Mouse (Mus musculus): ENCODE measurements around the gene Mtln. TPM values are rescaled to one million over a fixed set of nuclear protein-coding genes. Genes with fewer than 3 reads are reported as not detected.

The Mtln gene
- polyA plus RNA-seq, 1 experiment from 2014 or later, result 30.6 TPM

DNA sequence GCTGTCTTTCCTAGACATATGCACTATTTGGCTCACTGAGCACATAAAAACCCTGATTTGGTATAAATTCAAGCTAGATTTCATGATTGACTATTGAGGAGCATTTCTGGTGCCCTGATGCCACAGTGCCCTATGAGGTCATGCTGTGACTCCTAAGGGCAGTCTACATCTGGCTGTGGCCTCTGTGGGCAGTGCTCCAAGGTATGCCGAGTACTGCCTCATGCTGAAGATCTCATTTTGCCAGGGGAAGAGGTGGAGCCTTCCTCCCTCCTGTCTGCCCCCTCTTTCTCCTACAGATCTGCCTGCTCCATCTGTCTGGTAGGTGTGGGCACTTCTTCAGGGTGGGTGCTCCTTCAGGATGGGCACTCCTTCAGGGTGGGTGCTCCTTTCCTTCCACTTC lies 42.9 kb downstream of the Mtln start:
- 75% methylated on average over 1 of the region's 1 CpGs for WGBS
- Histone ChIP-seq H3K27ac (replicated peaks) (no peak overlapping the region), H3K9ac (replicated peaks) (no peak overlapping the region), H3K4me3 (no peak overlapping the region), H3K4me1 (no peaks in the 10 kb centered on the region), H3K9me3 (no peaks in the 10 kb centered on the region), H3K36me3 (peaks cover 13% of the 10 kb centered on the region; the same call in 1 of the 2 replicates), H3K27me3 (no peaks in the 10 kb centered on the region), H3K4me2 (replicated peaks) (no peak overlapping the region)
- ATAC-seq (ENCODE audit: low FRiP score, low read depth), result no peak

DNA sequence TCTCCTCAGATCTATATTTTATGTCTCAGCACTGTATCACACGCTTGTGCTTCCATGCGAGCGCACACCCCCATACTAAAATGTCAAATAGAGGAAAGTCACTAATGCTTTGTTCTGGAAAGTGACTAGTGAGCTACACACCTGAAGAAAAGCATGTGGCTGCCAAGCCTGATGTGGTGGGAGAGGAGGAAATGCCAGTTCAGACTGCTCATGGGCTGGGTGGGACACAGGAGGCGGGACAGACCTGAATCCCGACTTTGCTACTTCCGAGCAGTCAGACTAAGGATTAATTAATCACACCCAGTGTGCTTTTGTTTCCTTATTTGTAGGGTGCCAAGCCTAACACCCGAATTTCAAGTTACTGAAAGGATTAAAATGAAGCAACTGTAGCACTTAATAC lies 44.0 kb downstream of the Mtln start:
- peaks cover 10% of the 10 kb centered on the region; the same call in 1 of the 2 replicates for H3K36me3 ChIP-seq
- H3K27me3 ChIP-seq, result no peaks in the 10 kb centered on the region
- H3K4me2 ChIP-seq (replicated peaks), result no peak overlapping the region
- 69% methylated on average over 7 of the region's 7 CpGs for WGBS
- no peak overlapping the region for H3K27ac ChIP-seq (replicated peaks)
- H3K4me3 ChIP-seq, result no peak overlapping the region
- no peak for ATAC-seq (ENCODE audit: low FRiP score, low read depth)
- no peak overlapping the region for H3K9ac ChIP-seq (replicated peaks)
- H3K4me1 ChIP-seq, result no peaks in the 10 kb centered on the region
- no peaks in the 10 kb centered on the region for H3K9me3 ChIP-seq

DNA sequence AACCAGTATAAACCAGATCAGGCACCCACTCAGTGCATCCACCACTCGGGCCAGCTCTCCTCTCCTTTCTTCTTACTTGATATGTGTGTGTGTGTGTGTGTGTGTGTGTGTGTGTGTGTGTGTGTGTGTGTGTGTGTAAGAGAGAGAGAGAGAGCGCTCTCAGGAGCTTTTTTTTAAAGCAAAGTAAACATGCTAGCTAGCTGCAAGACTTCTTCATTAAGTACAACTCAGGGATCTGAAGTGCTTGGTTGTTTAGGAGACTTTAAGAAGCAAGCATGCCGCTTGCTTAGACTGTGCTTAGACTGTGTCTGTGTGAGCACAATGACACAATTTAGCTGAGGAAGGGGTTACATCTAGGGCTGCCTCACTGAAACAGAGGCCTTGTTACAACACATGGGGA lies 49.7 kb downstream of the Mtln start:
- Histone ChIP-seq H3K27ac (replicated peaks) (no peak overlapping the region), H3K36me3 (peaks cover 23% of the 10 kb centered on the region), H3K4me2 (replicated peaks) (no peak overlapping the region), H3K9ac (replicated peaks) (no peak overlapping the region), H3K27me3 (no peaks in the 10 kb centered on the region), H3K4me1 (no peaks in the 10 kb centered on the region), H3K9me3 (no peaks in the 10 kb centered on the region), H3K4me3 (no peak overlapping the region)
- no peak for ATAC-seq (ENCODE audit: low FRiP score, low read depth)
- 87% methylated on average over 3 of the region's 3 CpGs for WGBS

Other genes starting within 250 kb of the Mtln start
- 9.4 TPM in 2 replicates for gene Zfp661, start 205.4 kb downstream of the Mtln start, polyA plus RNA-seq (2016; fragmentation: Nextera tagmentation; extraction: Ambion mirVana)
- 151 and 168 TPM in 2 replicates for gene Mrps5, start 205.3 kb downstream of the Mtln start, polyA plus RNA-seq (2016; fragmentation: Nextera tagmentation; extraction: Ambion mirVana)
- gene Mal, start 135.8 kb downstream of the Mtln start, polyA plus RNA-seq (2016; fragmentation: Nextera tagmentation; extraction: Ambion mirVana), result 0.88 and 1.2 TPM in 2 replicates
- 0.63 and 0.74 TPM in 2 replicates for gene Mall, start 62.6 kb downstream of the Mtln start, polyA plus RNA-seq (2016; fragmentation: Nextera tagmentation; extraction: Ambion mirVana)
- 31.7 and 33.3 TPM in 2 replicates for gene Nphp1, start 3.6 kb downstream of the Mtln start, polyA plus RNA-seq (2016; fragmentation: Nextera tagmentation; extraction: Ambion mirVana)
- 67.6 and 68.3 TPM in 2 replicates for gene Bub1, start 39.4 kb upstream of the Mtln start, polyA plus RNA-seq (2016; fragmentation: Nextera tagmentation; extraction: Ambion mirVana)
- gene Acoxl, start 46.4 kb upstream of the Mtln start, polyA plus RNA-seq (2016; fragmentation: Nextera tagmentation; extraction: Ambion mirVana), result not detected in 2 replicates

All from midbrain, embryonic 12.5 days (tissue).